Mouse (Mus musculus): Measurements from ENCODE around the gene Stpg4. TPM values are rescaled to one million over a fixed set of nuclear protein-coding genes. Genes with fewer than 3 reads are reported as not detected.
A peak's percentile ranks its signal among the peaks of the same experiment; 100 is the strongest.

The Stpg4 gene
- total RNA-seq, 1 experiment from 2014 or later: not detected

DNA sequence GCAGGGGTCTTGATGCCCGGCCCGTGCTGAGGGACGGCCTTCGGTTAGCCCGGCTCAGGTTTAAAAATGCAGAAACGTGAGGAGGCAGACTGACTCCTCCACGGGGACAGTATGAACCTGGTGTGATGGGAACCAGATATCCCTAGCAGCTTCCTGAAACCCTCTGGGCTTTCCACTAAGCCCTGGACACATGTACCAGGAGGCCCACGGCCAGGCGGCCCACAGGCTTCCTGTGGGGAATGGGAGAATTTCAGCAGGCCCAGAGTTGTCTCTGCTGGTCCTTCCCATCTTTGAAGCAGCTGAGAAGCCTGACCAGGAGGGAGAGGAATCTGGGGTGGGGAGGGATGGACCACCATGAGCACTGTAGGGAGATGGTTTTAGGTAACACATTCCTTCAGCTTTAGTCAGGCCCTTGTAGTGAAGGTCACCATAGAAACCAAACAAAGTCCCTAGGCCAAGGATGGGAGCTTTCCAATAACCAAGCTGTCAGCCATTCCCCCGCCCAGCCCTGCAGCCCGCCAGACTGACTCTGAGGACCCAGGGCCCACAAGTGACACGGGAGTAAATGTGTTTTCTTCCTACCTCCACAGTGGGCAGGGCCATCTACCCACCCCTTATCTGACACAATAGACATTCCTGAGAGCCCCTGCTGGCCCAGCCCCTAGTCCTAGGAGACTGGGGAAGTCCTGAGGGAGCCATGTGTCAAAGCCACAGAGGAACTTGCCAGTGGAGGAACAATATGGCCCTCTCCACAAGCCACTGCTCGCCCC lies 76.9 kb downstream of the Stpg4 start:
- DNase-seq: peak; percentile 30

DNA sequence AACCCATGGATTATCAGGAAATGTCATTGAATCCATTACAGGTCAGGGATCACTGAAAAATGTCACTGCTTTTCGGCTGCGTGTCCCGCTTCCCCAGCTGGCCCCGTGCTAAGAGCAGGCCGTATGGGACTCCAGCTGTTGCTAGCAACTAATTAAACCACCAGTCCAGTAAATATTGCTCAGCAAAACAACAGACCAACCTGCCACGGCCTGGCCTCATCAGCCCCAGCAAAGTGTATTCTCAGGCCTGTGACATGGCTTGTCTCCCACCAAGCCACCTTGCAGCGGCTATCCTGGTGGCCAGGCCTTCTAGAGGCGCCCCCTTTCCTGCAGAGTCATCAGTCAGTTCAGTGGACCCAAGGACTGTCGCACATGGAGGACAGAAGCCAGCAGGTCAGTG lies 78.0 kb downstream of the Stpg4 start:
- DNase-seq: no peak

DNA sequence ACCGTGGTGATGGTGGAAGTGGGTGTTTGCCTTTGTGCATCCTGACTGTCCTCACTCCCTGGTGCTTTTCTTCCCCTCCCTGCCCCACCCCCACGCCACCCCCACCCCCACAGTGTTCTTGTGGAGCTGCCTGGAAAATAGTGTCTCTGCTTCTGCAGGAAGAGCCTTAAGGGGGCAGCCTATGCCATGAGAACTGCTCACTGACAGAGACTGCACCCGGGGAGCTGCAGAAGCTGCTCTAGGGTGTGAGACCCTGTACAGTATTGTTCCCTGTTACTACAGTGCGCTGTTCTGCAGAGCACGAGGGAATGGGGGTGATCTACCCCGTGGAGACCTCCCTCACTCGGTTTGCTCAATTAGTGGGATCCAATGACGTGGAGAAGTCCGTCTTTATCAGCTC lies 78.5 kb downstream of the Stpg4 start:
- no peak for DNase-seq

DNA sequence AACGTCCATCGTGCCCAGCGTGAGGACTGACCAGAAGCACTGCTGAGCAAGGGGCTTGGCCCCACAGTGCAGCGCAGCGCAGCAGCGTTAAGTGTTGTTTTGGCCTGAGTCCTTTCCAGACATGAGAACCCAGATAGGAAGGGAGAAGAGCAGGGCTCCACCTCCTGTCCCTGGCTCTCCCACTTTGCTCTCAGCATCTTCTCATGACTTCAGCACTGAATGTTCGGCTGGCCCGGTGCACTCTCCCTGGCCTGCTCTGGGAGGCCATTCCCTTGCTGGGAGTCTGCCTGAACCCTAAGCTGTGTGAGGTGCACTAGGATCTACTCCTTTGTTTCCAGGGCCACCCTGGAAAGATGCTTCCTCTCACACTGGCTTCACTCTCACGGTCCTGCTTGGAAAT lies 79.2 kb downstream of the Stpg4 start:
- DNase-seq: no peak

DNA sequence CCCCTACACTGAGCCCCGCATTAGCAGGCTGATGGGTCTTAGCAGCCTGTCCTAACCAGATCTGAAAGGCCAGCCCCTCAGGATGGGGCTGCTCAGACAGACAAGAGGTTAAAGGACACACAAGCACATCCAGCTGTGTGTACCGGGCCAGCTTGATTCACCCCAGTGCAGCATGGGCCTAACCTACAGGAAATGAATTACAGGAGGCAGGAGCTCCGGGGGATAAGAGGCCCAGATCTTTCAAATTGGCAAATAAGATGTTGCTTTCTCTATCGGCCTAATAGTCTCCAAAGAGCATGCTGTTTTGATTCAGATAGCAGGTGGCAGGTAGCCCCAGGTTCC lies 82.3 kb downstream of the Stpg4 start:
- no peak for DNase-seq

DNA sequence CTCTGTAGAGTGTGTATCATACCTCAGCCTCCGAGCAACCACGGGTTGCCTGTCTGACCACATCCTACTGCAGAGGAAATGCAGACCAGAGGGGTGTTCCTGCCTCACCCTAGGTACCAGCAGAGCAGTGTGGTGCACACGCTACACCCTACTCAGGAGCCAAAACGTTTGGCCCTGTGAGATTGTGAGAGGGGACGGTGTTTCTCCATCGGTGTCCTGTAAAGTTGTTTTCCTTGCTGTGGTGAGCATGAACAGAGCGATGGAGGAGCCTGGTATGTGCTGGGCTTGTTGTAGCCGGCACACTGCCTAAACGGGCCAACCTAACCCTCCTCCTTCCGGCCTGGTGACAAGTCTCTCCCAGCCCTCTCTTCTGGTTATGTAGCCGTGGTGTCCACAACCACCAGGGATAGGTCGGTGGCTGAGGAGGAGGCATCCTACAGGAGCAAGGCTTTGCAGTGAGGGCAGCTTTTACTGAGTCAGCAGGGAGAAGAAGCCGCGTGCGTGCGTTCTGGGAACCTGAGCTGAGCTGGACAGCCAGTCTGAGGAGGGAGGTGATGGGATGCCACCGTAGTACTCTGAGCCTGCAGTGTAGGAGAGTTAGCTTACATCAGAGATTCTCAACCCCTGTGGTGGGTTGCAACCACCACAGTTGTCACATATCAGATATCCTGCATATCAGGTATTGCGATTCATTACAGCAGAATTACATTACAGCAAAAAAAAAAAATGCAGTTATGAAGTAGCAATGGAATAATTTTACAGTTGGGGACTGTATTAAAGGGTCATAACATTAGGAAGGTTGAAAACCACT lies 82.9 kb downstream of the Stpg4 start:
- no peak for DNase-seq

DNA sequence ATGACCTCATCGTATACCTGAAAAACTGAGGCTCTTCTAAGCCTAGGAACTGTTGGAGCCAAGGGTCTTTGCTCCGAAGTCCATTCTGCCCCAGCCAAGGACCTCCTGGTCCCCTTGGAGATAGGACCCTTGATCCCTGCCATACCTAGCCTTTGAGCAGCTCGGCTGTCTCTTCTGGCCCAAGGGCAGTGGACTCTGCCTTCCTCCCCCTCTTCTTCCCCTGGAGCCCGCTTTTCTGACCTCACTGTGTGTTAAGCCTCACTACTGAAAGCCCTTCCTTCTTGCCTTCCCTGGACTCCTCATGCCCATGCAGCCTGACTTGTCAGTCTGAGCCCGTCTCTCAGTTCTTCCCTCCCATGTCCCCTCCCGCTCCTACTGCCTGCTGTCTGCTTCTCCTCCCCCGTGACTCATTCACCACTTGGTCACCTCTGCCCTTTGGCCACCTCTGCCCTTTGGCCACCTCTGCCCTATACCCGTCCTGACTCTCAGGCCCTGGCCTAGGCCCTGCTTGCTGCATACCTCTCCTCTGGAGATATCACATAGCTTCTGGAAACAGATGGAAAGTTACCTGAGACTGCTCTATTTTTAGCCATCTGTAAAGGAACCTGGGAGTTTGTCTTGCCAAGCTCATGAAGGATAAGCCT lies 84.4 kb downstream of the Stpg4 start:
- no peak for DNase-seq

Other genes starting within 250 kb of the Stpg4 start
- gene Mcfd2, start 161.8 kb downstream of the Stpg4 start, total RNA-seq (2021): 167 and 183 TPM in 2 replicates
- 13.2 TPM in 2 replicates for gene Ttc7, start 144.9 kb downstream of the Stpg4 start, total RNA-seq (2021)
- gene Calm2, start 19.2 kb upstream of the Stpg4 start, total RNA-seq (2021): 430 and 435 TPM in 2 replicates
- gene Epcam, start 208.2 kb upstream of the Stpg4 start, total RNA-seq (2021): 0.41 TPM in 1 of 2 replicates, not detected in the other
- gene Msh2, start 244.6 kb upstream of the Stpg4 start, total RNA-seq (2021): 24.3 and 24.6 TPM in 2 replicates